Mouse (Mus musculus): ENCODE data around the gene Ltbp4.
A peak's percentile ranks its signal among the peaks of the same experiment; 100 is the strongest.

The Ltbp4 gene

DNA sequence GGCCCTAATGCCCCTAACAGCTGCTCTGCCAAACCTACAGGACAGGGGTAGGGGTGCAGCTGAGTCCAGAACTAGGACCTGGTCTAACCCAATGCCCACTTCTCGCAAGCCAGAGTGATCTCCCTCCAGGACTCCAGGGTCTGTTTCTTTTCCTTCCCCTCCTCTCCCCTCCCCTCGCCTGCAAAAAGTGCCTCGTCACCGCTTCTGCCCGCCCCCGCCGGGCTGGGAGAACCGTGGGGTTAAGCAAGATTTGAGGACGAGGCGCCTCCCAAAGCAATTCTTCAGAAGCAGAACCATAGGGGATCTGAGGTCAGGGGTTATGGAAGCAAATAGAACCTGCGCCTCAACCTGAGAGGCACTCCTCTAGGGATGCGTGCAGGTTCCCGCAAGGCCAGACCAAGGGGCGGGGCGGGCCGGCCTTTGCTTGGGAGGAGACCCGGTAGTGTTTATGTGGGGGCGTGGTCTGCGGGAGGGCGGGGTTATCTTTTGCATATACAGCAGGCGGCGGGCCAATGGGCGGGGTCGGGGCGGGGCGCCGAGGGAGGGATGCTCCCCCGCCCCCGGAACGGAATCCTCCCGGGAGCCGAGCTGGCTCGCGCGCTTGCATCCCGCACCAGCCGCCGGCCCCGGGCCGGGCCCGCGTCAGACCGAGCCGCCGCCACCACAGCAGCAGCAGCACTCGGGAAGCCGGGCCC is 79.1 kb downstream of the Ltbp4 start, which contains the start of gene Numbl:
Numbl (plus strand) TSS at position 229 of the 695 bp plus-strand sequence.
- DNase-seq (ENCODE audit: low spot score in 2 of 2), result peak; percentile 89 to 91

DNA sequence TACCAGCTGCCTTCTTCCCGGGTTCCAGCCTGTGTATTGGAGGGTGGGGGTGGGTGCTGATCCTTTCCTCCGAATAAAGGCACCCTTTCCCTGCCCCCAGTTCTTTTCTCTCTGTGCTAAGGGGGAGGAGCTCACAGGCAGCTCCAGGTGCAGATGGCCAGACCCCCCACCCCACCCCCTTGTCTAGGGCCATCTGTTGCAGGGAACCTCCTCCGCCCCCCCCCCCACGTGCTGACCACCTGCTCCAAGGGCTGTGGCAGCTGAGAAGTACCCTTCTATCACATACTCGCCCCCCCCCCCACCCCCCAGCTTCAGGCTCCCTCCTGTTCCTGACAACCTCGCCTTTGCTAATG is 79.7 kb downstream of the Ltbp4 start:
- no peak for DNase-seq (ENCODE audit: low spot score in 2 of 2)

DNA sequence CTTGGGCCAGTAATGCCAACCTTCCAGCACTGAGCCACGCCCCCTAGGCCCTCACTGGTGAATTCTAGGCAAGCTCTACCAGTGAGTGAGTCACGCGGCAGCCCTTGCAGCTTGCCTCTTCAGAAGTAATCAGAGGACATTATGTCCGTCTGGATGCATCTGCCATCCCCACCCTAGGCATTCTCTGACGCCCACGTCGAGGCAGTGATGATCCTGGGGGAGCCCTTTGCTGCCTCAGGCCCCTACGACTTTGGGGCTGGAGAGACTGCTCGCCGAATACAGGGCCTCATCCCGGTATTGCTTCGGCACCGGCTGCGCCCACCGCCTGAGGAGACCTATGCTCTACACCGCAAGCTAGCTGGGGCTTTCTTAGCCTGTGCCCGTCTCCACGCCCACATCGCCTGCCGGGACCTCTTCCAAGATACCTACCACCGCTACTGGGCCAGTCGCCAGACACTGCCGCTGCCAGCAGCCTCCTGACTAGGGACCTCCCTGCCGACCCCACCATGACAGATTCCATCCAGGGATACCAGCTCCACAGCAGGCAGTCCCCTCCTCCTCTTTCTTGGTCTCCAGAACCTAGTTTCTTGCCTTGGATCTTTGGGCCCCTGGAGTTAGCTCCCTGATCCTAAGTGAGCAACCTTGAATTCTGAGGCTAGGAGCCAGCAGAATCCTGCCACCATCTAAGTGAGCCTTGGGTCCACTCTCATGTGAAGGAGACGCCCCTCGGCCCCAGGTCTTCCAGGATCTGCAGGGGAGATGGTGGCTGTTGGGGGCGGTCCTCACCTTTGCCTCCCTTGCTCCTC is 80.2 kb downstream of the Ltbp4 start:
- no peak for DNase-seq (ENCODE audit: low spot score in 2 of 2)

DNA sequence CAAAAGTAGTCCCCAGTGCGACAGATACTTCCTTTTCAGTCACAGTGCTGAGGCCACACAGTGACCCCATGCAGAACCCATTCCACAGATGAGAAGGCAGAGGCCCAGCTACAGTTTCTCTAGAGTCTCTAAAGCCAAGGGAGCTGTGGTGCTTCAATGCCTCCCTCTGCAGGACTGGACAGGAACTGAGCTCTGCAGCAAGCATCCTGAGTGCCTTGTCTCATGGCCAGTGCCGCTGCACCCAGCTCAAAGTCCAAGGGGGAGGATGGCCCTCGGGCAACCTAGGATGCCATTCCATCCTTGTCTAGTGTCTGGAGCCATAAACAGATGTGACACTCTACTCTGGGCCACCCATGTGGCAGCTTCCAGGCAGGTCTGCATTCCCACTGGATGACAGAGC is 81.8 kb downstream of the Ltbp4 start:
- no peak for DNase-seq (ENCODE audit: low spot score in 2 of 2)
